Mouse (Mus musculus): ENCODE data around the gene Tm9sf2. TPM values are rescaled to one million over a fixed set of nuclear protein-coding genes. Genes with fewer than 3 reads are reported as not detected.

Gene Tm9sf2
- polyA plus RNA-seq, 1 experiment from 2014 or later = 151 TPM

DNA sequence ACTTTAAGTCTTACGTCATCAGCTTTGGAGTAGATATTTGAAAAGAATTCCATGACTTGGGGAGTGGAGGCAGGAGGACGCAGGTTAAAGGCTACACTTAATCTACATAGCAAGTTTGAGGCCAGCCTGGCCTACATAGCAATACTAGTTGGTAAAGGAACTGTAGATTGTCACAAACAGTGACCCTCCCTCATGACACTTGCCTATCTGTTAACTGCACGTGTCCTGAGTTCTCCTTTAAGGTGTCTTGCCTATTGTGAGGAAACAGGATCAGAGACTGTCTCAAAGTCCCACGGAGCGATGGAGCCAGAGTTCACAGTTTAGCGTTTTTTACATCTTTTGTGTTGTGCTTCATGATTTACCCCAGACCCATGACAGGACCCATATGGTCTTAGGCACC lies 75.4 kb downstream of the Tm9sf2 start:
- 57% methylated on average over 6 of the region's 6 CpGs for WGBS
- ATAC-seq (ENCODE audit: low FRiP score, low TSS enrichment) = no peak
- peak overlapping the region; percentile 76 for H3K4me2 ChIP-seq (replicated peaks; ENCODE audit: low read depth)
- TF ChIP-seq EP300 (optimal IDR thresholded peaks at IDR 0.05) = no peak
- no peak for TF ChIP-seq CTCF (IDR thresholded peaks at IDR 0.05; ENCODE audit: low read depth)
- no peak overlapping the region for H3K9ac ChIP-seq (ENCODE audit: low read length)
- no peaks in the 10 kb centered on the region for H3K9me3 ChIP-seq (ENCODE audit: control insufficient read depth, low read length)
- H3K36me3 ChIP-seq (ENCODE audit: control insufficient read depth, insufficient read depth, low read length) = no peaks in the 10 kb centered on the region
- no peaks in the 10 kb centered on the region for H3K4me1 ChIP-seq (replicated peaks; ENCODE audit: control insufficient read depth, insufficient read depth)
- peak overlapping the region; percentile 72; the same call in 1 of the 2 replicates for H3K4me3 ChIP-seq (ENCODE audit: low read depth, low read length)
- no peaks in the 10 kb centered on the region for H3K27me3 ChIP-seq (ENCODE audit: control insufficient read depth, insufficient read depth, low read length)
- no peak for DNase-seq (ENCODE audit: low spot score)
- no peak overlapping the region for H3K27ac ChIP-seq (replicated peaks)

DNA sequence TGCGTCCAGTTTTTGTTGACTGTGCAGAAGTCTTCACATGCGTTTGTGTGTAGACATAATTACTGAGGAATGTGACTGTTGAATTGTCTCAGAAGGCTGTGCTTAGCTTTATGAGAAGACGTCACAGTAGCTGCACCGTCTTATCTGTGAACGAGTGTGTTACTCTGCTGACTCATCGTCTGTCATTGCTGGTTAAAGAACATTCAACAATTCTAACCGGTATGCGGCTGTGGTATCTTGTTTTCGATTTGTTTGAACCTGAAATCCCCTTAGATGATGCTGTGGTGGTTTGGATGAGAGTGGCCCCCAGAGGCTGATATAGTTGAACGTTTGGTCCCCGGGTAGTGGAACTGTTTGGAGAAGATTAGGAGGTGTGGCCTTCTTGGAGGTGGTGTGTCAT lies 77.1 kb downstream of the Tm9sf2 start:
- H3K9ac ChIP-seq (ENCODE audit: low read length) = no peak overlapping the region
- H3K4me3 ChIP-seq (ENCODE audit: low read depth, low read length) = no peak overlapping the region
- ATAC-seq (ENCODE audit: low FRiP score, low TSS enrichment) = no peak
- H3K4me1 ChIP-seq (replicated peaks; ENCODE audit: control insufficient read depth, insufficient read depth) = no peaks in the 10 kb centered on the region
- H3K9me3 ChIP-seq (ENCODE audit: control insufficient read depth, low read length) = no peaks in the 10 kb centered on the region
- H3K27ac ChIP-seq (replicated peaks) = no peak overlapping the region
- no peak overlapping the region for H3K4me2 ChIP-seq (replicated peaks; ENCODE audit: low read depth)
- TF ChIP-seq EP300 (optimal IDR thresholded peaks at IDR 0.05) (no peak), CTCF (IDR thresholded peaks at IDR 0.05; ENCODE audit: low read depth) (no peak)
- WGBS = 64% methylated on average over 11 of the region's 11 CpGs
- no peaks in the 10 kb centered on the region for H3K36me3 ChIP-seq (ENCODE audit: control insufficient read depth, insufficient read depth, low read length)
- DNase-seq (ENCODE audit: low spot score) = no peak
- H3K27me3 ChIP-seq (ENCODE audit: control insufficient read depth, insufficient read depth, low read length) = no peaks in the 10 kb centered on the region

DNA sequence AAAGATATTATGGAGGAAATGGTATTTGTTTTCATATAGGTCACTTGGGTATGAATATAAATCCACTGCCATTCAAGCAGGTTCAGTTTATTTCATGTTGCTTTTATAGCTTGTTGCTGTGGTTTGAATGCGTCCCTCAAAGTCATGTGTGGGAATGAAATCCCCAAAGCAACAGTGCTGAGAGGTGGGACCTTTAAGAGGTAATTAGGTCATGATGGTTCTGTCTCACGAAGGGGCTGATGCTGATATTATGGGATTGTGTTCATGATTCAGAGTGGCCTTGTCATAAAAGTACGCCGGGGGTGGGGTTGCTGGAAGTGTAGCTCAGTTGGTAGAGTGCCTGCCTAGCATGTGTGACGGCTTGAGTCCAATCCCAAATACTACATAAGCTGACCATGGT lies 81.4 kb downstream of the Tm9sf2 start:
- Histone ChIP-seq H3K4me1 (replicated peaks; ENCODE audit: control insufficient read depth, insufficient read depth) (no peaks in the 10 kb centered on the region), H3K4me3 (ENCODE audit: low read depth, low read length) (no peak overlapping the region), H3K4me2 (replicated peaks; ENCODE audit: low read depth) (no peak overlapping the region), H3K27ac (replicated peaks) (no peak overlapping the region), H3K9me3 (ENCODE audit: control insufficient read depth, low read length) (no peaks in the 10 kb centered on the region), H3K27me3 (ENCODE audit: control insufficient read depth, insufficient read depth, low read length) (no peaks in the 10 kb centered on the region), H3K9ac (ENCODE audit: low read length) (no peak overlapping the region), H3K36me3 (ENCODE audit: control insufficient read depth, insufficient read depth, low read length) (no peaks in the 10 kb centered on the region)
- 90% methylated on average over 5 of the region's 5 CpGs for WGBS
- DNase-seq (ENCODE audit: low spot score) (no peak), ATAC-seq (ENCODE audit: low FRiP score, low TSS enrichment) (no peak)
- TF ChIP-seq CTCF (IDR thresholded peaks at IDR 0.05; ENCODE audit: low read depth) (no peak), EP300 (optimal IDR thresholded peaks at IDR 0.05) (no peak)

DNA sequence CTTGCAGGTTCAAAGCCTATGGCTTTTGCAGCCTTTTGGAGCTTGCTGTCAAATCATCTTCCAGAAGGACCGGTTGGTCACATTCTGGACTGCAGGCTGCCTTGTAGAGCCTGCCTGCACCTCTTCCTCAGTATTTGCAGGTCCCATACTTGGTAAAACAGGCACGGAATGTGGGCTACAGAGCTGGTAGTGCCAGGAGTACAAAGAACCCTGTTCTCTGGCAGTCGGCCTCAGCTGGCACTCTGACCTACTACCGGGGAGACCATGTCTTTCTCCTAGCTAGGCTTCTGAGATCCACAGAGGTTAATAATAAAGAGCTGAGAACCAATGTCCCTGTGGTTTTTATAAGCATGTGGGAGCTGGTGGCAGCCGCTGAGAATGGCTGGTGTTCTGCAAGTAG lies 83.1 kb downstream of the Tm9sf2 start:
- TF ChIP-seq CTCF (IDR thresholded peaks at IDR 0.05; ENCODE audit: low read depth) = no peak
- TF ChIP-seq EP300 (optimal IDR thresholded peaks at IDR 0.05) = no peak
- H3K4me3 ChIP-seq (ENCODE audit: low read depth, low read length) = no peak overlapping the region
- no peak overlapping the region for H3K27ac ChIP-seq (replicated peaks)
- no peak overlapping the region for H3K4me2 ChIP-seq (replicated peaks; ENCODE audit: low read depth)
- no peaks in the 10 kb centered on the region for H3K4me1 ChIP-seq (replicated peaks; ENCODE audit: control insufficient read depth, insufficient read depth)
- H3K9me3 ChIP-seq (ENCODE audit: control insufficient read depth, low read length) = no peaks in the 10 kb centered on the region
- no peaks in the 10 kb centered on the region for H3K36me3 ChIP-seq (ENCODE audit: control insufficient read depth, insufficient read depth, low read length)
- no peak overlapping the region for H3K9ac ChIP-seq (ENCODE audit: low read length)
- DNase-seq (ENCODE audit: low spot score) (no peak), ATAC-seq (ENCODE audit: low FRiP score, low TSS enrichment) (no peak)
- 80% methylated on average over 5 of the region's 5 CpGs for WGBS
- no peaks in the 10 kb centered on the region for H3K27me3 ChIP-seq (ENCODE audit: control insufficient read depth, insufficient read depth, low read length)

DNA sequence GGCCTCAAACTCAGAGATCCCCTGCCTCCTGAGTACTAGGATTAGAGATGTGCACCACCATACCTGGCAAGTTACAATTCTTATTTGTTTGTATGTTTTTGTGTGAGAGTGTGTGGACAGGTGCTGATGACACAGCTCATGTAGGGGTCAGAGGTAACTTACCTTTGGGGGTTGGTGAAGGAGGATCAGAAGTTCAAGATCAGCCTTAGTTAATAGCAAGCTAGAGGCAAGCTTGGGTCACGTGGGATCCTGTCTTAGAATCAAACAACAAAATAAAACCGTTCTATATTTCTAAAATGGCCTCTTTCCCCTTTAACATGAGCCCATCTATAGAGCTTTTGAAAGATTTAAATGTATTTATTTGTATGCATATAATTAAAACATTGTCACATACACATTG lies 83.7 kb downstream of the Tm9sf2 start:
- ATAC-seq (ENCODE audit: low FRiP score, low TSS enrichment) (no peak), DNase-seq (ENCODE audit: low spot score) (no peak)
- TF ChIP-seq EP300 (optimal IDR thresholded peaks at IDR 0.05) (no peak), CTCF (IDR thresholded peaks at IDR 0.05; ENCODE audit: low read depth) (no peak)
- Histone ChIP-seq H3K9me3 (ENCODE audit: control insufficient read depth, low read length) (no peaks in the 10 kb centered on the region), H3K9ac (ENCODE audit: low read length) (no peak overlapping the region), H3K4me1 (replicated peaks; ENCODE audit: control insufficient read depth, insufficient read depth) (no peaks in the 10 kb centered on the region), H3K36me3 (ENCODE audit: control insufficient read depth, insufficient read depth, low read length) (no peaks in the 10 kb centered on the region), H3K27ac (replicated peaks) (no peak overlapping the region), H3K27me3 (ENCODE audit: control insufficient read depth, insufficient read depth, low read length) (no peaks in the 10 kb centered on the region), H3K4me3 (ENCODE audit: low read depth, low read length) (no peak overlapping the region), H3K4me2 (replicated peaks; ENCODE audit: low read depth) (no peak overlapping the region)
- 34% methylated on average over 2 of the region's 2 CpGs for WGBS

DNA sequence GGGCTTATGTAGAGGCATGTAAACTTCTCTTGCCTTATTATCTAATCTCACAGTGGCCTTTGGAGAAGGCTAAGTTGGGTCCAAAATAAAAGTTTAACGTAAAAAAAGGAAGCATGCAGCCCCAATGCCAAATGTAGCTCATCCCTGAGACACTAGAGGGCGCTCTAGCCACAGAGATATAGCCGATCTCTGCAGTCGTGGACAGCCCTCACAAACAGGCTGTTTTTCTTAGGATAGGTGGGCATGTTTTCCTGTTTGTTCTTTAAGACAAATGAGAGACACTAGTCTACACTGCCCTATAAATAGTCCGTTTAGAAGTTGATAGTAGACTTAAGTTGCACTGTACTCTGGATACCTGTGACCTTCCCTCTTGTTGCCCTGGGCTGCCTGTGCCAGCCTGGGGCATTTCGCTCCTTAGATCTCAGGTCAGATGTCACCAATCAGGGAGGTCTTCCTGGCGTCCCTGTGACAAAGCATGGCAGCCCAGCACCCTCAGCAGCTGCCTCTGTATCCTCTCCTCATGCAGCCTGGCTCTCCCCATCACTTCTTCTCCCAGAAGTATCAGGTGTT lies 84.2 kb downstream of the Tm9sf2 start:
- 15% methylated on average over 7 of the region's 7 CpGs for WGBS
- Histone ChIP-seq H3K9me3 (ENCODE audit: control insufficient read depth, low read length) (no peaks in the 10 kb centered on the region), H3K4me3 (ENCODE audit: low read depth, low read length) (no peak overlapping the region), H3K27me3 (ENCODE audit: control insufficient read depth, insufficient read depth, low read length) (no peaks in the 10 kb centered on the region), H3K4me1 (replicated peaks; ENCODE audit: control insufficient read depth, insufficient read depth) (no peaks in the 10 kb centered on the region), H3K4me2 (replicated peaks; ENCODE audit: low read depth) (no peak overlapping the region), H3K9ac (ENCODE audit: low read length) (no peak overlapping the region), H3K36me3 (ENCODE audit: control insufficient read depth, insufficient read depth, low read length) (no peaks in the 10 kb centered on the region), H3K27ac (replicated peaks) (no peak overlapping the region)
- DNase-seq (ENCODE audit: low spot score) (peak; percentile 63), ATAC-seq (ENCODE audit: low FRiP score, low TSS enrichment) (peak; percentile 47; the same call in 1 of the 2 replicates)
- TF ChIP-seq CTCF (IDR thresholded peaks at IDR 0.05; ENCODE audit: low read depth) (peak; percentile 90), EP300 (optimal IDR thresholded peaks at IDR 0.05) (no peak)
